Mouse (Mus musculus) skeletal muscle tissue, adult 2 months (tissue): ENCODE measurements around the gene 1700029H14Rik.

ENCODE experiments used
- DNase-seq: peaks from one replicate; pipeline ENCODE4 v3.0.0-alpha.2; 2012; ENCODE audit warnings: low read depth, low spot score

Gene 1700029H14Rik

DNA sequence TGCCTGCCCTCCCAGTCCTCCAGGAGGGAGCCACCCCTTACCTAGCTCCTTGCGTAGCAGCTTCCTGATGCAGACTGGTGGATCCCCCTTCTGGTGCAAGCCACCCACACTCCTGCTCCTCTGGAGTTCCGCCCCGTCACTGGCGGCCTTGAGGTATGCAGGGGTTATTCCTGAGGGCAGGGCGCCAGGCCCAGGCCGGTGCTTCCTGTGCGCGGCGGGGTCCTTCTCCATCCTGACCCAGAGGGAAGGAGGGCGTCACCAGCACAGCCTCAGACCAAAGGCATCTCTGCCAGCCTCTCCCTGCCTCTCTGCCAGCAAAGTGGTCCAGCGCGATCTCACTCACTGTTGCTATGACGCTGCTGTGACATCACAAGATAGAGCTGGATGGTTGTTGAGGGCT lies at the start of gene 1700029H14Rik:
Gene 1700029H14Rik (minus strand): TSS at position 344 of the 400 bp plus-strand sequence.
- no peak for DNase-seq

DNA sequence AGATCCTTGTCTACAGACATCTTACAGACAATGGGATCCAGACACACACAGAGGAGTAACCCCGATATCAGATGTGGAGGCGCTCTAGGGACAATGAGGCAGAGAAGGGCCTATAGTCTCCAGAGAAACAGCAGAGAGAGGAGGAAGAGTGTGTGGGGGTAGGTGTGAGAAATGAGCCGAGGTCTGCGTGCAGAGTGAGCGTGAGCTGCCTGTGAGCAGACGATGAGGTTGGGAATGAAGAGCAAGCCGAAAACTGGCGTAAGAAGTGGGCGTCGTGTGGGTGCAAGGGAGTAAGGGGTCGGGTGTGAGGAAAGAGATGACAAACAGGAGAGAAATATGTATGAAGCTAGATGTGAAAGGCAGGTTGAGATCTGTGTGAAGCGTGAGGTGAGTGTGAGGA lies 49.4 kb upstream of the 1700029H14Rik start:
- DNase-seq = no peak

DNA sequence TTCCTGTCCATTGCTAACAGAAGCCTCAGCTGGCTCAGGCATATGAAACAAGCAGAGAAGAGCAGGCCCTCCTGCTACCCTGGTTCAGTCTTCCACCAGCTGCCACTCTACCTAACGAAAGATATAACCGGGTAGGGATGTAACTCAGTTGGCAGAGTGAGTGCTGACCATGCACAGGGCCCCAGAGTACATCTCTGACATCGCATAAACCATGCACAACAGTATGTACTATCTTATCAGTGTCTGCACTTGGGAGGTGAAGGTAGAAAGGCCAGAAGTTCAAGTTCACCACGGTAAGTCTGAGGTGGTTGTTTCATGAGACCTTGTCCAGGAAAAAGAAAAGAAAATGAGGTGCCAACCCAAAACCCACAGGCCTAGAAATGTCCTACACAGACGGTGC lies 47.7 kb upstream of the 1700029H14Rik start:
- DNase-seq = no peak

DNA sequence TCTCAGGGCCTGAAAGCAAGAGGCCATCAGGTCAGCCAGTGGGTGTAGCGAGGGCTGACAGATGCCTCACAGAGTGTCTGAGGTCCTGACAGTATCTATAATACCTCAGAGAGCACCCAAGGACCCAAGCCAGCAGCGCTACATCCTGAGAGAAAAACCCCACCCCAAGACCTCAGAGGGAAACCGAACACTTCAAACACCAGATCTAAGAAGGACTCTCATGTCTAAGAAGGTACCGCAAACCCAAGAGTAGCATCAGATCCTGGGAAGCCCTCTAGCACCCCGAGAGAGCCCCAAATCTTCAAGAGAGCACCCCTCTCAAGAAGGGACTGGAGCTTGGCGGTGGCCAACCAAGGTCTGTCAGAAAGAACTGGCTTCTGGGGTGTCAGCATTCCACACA lies 46.7 kb upstream of the 1700029H14Rik start:
- no peak for DNase-seq

DNA sequence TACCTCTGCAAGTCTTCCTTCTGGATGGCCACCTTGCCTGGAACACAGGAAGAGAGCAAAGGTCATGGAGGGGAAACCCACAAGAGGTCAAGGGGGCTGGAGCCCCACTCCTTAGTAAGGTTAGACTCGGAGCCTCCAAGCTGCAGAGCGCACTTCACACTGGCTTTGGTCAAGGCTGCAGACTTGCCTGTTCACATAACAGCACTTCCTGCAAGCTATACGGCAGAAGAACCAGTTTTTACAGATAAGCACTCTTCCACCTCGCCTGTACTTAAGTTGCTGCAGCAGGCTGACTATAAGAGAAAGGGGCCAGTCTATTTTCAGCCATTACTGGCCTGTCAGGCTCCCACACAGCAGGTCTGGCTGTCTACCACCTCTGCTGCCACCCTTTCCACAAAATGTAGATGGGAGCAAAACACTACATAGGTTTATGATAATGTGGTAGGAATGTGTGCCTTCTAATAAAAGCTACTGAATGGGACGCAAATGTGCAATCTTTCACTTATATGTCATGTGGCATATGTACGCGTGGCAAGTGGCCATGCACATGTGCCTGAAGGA lies 43.7 kb upstream of the 1700029H14Rik start:
- no peak for DNase-seq

DNA sequence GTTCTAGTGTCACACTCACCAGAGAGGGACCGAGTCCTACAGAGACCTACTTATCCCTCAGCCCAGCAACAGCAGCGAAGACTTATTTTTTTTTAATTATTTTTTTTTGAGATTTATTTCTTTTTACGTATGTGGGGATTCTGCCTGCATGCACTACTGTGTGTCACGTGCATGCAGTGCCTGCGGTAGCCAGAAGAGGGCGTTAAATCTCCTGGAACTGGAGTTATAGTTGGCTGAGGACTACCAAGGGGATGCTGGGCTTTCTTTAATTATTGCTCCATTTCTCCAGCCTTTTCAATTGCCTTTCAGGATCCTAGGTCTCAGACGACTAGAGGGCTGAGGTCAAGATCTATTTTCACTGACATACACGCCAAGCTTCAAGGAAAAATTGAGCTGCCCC lies 40.4 kb upstream of the 1700029H14Rik start:
- peak; percentile 36 for DNase-seq

DNA sequence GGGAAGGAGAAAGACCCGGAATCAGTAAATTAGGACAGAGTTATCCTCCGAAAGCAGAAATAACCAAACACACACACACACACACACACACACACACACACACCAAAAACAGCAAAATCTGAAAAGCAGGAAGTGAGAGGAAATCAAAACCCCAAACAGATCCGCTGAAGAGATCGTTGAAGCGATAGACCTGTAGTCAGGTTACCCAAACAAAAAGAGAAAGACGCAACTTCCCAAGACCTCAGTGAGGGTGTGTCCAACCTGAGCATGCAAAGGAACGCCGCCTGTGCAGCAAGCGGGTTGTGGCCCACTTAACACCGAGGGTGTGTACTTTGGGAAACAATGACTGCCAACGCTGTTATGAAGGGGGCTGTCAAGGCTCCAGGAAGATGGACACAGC lies 38.9 kb upstream of the 1700029H14Rik start:
- DNase-seq = peak; percentile 30

DNA sequence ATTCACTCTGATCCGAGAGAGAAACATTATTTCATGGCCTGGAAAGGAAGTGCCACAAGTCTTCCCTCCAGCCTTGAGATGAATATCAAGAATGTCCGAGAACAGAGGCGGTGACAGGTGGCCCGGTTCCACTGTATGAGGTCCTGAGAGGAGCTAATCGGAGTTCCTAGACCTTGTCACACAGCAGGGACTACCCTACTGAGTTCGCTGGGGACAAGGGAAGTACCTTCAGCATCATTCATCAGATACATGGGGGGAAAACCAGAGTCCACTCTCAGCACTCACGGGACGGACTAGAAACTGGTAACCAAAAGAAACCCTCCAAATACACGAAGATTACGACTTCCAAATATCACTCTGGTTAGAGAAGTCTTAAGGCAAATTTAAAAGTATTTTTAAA lies 38.5 kb upstream of the 1700029H14Rik start:
- DNase-seq = no peak

DNA sequence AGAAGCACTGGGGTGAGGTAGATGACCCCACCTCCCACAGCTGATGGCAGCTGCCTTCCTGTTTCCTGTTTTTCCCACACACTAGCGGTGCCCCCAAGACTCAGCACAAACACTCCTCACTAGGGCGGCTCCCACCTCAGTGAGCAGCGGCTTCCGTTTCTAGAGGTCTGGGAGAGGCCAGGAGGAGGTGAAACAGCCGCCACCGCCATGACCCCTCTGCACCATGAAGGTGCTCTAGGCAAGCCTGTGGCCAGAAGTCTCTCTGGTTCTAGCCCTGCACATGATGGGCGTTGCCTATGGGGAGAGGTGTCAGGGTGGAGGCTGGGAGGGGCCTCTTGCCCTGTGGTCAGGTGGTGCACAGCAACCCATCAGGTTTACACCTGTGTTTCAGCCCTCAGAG lies 37.9 kb upstream of the 1700029H14Rik start:
- peak; percentile 52 for DNase-seq

DNA sequence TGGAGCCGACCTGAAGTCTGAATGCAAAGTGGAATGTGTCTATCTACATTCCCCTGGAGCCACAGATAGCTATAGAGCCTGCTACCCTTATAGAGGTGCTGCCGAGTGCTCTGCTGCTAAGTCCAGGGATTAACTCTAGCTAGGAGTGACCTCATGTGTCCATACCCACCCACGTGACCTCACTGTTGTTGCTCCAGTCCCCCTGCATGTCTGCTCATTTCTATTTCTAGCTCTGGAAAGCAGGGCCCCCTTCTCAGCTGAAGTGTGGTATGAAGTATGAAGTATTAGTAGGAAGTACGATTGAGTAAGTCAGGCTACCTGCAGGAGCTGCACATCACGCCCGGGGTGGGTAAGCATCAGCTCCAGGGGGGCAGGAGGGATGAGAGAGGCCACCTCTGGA lies 35.5 kb upstream of the 1700029H14Rik start:
- DNase-seq = no peak

DNA sequence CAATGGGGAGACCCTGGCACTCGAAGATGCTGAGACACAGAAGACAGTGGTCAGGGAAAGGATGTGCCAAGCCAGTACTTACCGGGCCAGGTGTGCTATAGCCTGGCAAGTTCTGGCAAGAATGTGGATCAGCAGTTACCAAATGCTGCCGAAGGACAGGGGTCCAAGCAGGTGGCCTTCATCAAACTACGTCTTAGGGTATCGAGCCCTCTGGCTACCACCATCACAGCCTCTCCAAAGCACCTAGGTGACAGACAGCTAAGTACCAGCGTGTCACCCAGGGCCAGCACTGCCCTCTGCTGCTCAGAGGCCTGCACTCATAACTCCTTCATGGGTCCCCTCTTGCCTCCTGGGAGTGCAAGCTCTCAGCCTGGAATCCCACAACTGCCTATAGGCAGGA lies 33.6 kb upstream of the 1700029H14Rik start:
- no peak for DNase-seq

DNA sequence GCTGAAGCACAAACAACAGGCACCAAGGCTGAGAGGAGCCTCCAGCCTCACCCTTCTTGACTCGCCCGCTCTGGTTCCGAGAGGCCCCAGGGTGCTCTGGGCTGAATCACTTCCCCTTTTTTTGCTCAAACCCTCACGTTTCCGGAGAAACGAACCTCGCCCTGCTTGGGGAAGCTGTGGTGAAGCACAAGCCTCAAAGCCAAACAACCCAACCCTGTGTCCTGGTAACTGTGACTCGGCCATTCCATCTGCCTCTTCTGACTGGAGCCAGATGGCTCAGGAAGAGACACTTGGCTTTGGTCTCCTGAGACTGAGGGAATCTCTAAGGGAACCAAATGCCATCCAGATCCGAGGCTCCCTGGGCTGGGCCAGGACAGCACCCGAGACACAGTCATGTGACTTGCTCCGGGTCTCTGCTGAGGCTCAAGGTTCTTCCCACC lies 32.6 kb upstream of the 1700029H14Rik start:
- peak; percentile 72 for DNase-seq

DNA sequence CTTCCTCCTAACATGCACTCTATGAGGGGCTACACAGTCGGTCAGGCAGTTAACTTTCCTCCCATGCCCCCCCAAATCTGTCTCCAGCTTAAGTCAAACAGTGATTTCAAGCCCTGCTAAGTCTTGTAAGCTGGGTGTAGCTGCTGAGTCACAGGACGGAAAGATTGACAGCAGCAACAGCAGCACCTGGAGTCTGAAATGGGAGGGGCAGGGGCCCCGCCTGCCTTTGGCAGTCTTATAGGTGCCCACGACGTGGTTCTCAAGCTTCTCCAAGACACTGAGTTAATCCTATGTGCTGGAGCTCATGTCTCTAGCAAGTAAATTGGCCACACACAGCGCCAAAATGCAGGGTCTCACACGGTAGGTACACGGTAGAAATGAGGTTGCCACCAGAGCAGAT lies 31.1 kb upstream of the 1700029H14Rik start:
- DNase-seq = peak; percentile 20

DNA sequence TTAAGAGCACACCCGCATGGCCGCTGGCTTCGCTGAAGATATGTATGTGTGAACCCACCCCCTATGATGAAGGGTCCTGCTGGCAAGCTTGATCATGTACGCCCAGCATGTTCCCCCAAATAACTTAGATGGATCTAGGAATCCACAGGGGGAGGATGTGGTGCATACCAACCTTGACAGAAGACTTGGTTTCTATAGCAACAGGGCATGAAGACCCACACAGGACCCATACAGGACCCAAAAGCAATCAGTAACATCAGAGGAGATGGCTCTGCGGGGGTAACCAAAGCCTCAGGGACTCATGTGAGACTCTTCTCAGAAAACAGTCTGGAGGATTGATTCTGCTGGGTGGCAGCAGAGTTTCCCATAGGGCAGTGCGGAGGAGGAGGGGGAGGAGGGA lies 29.0 kb upstream of the 1700029H14Rik start:
- no peak for DNase-seq

DNA sequence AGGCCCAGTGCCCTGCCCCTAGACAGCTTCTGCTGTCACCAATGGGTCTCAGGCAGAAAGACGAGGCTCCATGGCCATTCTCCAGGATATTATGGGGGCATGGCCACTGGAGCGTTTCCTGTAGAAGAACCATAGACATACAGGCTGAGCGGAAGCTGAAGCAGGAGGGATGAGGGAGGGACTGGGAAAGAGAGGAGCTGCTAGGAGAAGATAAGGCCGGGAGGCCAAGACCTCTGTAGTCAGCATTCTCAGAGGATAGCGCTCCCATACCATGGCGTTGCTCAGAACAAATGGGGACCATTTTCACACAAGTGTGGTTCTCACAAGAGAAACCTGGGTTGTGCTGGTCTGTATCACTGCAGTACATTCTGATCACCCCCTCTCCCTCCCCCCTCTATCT lies 26.8 kb upstream of the 1700029H14Rik start:
- DNase-seq = no peak

DNA sequence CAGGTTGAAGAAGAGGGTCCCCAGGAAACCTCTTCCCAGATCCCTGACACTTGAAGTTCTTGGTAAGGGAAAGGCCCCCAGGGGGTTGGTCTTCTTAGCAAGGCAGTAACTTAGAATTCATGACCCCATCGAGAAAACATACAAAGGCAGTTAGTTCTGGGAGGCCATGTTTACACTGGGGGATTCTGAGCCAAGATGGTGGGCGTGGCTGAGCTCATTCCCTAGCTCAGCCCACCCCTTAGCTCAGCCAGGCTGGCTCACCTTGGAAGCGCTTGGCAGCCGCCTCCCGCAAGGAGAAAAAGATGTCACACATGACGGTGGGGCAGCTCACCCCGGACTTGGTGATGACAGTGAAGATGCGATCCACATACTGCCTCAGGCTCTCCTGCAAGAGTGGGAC lies 22.4 kb upstream of the 1700029H14Rik start:
- DNase-seq = no peak

DNA sequence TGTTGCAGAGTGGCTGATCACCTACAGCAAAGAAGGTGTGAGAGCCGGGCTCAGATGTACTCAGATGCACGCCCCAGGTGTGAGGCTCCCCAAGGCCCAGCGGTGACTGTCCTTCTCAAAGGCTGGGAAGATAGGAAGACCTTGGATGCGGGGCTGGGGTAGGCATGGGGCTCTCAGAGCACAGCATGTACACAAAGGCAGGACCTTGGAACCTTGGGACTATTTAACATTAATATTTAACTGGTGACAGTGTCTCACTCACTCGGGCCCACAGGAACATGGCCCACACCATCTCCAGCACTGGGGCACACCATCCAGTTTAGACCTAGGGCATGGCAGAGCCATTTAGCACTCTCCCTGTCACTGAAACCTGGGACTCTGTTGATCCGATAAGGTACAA lies 15.6 kb upstream of the 1700029H14Rik start:
- DNase-seq = no peak

DNA sequence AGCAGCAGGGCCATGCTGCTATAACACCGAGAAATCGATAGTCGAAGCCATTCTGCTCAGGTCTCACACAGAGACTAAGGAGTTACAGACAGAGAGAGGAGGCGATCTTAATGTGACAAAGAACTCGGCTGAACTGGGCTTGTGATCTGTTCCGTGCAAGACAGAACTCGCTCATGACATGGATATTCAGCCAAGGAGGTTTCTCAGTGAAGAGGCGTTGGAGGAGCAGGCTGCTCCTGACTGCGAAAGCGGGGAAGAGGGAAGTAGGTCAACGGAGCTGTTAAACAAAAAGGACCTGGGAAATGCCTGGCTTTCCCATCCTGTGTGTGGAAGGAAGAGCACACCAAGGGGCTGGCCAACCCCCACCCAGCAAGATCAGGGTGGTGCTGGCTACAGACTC lies 9.7 kb upstream of the 1700029H14Rik start:
- no peak for DNase-seq

DNA sequence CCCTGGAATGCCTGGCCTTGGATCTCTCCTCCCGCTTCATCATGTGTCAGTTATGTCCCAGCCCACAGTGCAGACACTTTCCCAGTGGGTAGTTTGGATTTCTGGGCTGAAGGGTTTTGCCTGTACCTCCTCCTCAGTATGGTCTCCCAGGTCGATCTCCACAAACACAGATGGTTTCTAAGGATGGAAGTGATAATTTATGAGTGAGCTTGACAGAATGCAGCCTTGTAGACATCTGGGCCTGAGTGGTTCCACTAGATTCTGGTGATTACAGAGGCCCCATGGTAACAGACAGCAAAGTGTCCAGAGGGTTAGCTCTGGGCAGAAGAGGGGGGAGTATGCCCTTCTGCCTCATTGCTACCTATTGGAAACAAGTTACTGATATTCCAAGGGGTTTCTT lies 4.7 kb downstream of the 1700029H14Rik start:
- no peak for DNase-seq

DNA sequence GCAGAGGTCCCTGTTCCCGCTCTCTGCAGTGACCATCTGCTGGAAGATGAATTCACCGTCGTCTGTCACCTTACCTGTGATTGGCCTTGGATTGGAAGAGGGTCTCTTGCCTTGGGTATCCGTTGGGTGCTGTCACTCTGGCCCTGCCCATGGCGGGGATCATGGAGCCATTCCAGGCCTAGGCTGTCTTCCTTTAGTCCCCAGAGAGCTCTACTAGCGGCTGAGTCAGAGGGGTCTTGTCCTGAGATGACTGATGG lies 10.8 kb downstream of the 1700029H14Rik start:
- DNase-seq = no peak

DNA sequence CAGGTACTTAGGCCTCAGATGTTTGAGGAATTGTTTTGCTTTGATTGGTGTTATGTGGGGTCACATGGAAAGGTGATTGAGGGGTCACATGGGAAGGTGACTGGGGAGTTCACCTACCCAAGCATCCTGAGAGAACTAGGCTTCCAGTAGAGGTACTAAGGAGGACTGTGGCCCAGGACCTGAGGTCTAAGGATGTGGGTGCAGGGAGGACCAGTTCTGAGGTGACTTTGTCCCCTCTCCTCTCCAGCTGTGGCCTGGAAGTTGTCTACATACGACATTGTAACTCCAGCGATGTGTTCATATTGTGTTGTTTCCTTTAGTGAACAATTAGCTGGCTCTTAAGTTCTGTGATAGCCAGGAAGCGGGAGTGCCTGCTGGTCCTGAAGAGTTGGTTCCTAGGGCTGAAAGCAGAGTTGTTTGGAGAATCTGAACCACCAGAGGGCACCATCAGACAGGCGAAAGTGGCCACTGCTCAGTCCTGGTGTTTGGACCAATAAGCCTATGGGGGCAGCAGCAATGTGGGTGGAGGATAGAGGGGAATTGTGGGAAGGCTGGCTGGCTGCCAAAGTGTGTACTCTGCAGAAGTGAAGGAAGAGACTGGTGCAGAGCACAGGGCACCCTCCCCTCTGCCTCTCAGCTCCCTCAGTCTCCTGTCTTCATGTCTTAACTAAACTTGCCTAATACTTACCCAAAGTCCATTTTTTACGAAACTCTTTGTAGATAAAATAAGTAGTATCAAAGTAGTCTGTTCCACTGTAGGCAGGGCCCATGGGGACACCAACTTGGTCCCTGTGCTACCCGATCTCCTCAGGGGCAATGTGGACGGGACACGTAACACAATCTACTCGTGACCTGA lies 11.3 kb downstream of the 1700029H14Rik start:
- peak; percentile 93 for DNase-seq

DNA sequence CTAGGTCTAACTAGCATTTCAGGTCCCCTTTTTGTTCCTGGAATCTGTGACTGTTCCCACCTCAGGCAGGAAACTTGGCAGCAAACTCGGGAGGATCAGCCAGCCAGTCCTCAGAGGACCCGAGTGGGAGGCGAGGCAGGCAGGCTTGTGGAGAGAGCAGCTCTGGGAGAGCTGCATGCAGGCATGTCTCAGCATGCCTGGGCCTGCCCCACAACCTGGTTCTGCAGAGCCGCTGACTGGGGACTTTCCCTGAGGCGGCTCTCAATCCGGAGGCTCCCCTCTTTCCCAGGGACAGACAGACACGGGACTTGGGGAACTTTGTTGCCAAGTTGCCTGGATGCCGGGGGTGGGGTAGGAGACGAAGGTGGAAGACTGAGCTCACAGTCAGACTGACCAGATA lies 13.4 kb downstream of the 1700029H14Rik start:
- DNase-seq = peak; percentile 57

DNA sequence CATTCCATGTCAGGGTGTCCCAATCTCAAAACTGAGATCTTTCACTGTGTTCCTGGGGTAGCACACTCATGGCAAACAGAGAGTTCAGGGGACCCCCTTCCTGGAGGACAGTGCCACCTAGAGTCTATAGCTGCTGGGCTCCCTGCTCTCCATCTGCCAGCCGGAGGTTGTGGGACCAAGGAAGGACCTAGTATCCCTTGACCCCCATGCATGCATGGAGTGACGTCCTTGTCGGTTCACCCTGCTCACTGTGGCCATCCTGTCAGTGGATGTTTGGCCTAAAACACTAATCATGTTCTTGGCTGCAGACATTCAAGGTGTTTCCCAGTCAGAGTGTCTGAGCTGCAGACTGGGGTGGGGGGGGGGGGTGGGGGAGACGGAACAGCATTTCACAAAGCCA lies 14.0 kb downstream of the 1700029H14Rik start:
- no peak for DNase-seq

DNA sequence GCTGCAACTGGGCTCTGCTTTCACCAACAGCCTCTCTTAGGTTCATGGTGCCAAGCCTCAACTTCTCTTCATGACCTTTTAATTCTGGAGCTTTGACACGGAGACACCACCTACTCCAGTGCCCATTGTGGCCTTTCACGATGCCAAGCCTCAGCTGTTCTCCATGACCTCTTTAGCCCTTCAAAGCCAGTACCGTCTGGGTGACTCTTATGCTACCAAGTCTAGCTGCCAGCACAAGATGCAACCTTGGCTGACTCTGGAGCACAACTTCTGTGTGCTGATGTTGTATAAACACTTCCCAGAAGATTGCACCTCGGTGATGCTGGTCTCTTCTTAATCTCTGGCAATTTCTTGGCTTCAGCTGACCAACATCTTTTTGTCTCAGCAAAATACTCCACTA lies 15.8 kb downstream of the 1700029H14Rik start:
- no peak for DNase-seq
